Mouse (Mus musculus) erythroid progenitor cell, adult 5-6 weeks (primary cell): ENCODE results near the gene Cpsf7. TPM values are rescaled to one million over a fixed set of nuclear protein-coding genes. Genes with fewer than 3 reads are reported as not detected.

Experiments used
- total RNA-seq, 2 experiments: library from RNA; stranded (forward) in 1 of 2; stranded (reverse) in 1 of 2; fragments of 150-400 nt in 1 of 2; fragments of 186-747, 209-891 nt in 1 of 2; gene quantifications; 2 replicates each; pipeline versions ENCODE4 v1.2.3 to v1.2.4; 2015 to 2017; ENCODE audit warnings: low replicate concordance in 2 of 2

Gene Cpsf7
- total RNA-seq, 2 experiments from 2014 or later = 73.4 to 75.6 TPM

Other genes with a start within 250 kb of the Cpsf7 start
- not detected in 2 replicates for gene Dagla, start 220.4 kb upstream of the Cpsf7 start, total RNA-seq (2015; ENCODE audit: low replicate concordance)
- not detected in 2 replicates for gene Dagla, start 220.4 kb upstream of the Cpsf7 start, total RNA-seq (2017; ENCODE audit: low replicate concordance)
- gene Syt7, start 136.2 kb upstream of the Cpsf7 start, total RNA-seq (2015; ENCODE audit: low replicate concordance) = not detected in 2 replicates
- gene Syt7, start 136.2 kb upstream of the Cpsf7 start, total RNA-seq (2017; ENCODE audit: low replicate concordance) = not detected in 2 replicates
- gene Lrrc10b, start 67.8 kb upstream of the Cpsf7 start, total RNA-seq (2015; ENCODE audit: low replicate concordance) = not detected in 2 replicates
- gene Lrrc10b, start 67.8 kb upstream of the Cpsf7 start, total RNA-seq (2017; ENCODE audit: low replicate concordance) = not detected in 2 replicates
- gene Ppp1r32, start 42.3 kb upstream of the Cpsf7 start, total RNA-seq (2015; ENCODE audit: low replicate concordance) = not detected in 2 replicates
- 1.4 TPM in 1 of 2 replicates, not detected in the other for gene Ppp1r32, start 42.3 kb upstream of the Cpsf7 start, total RNA-seq (2017; ENCODE audit: low replicate concordance)
- gene Sdhaf2, start 876 bp downstream of the Cpsf7 start, total RNA-seq (2015; ENCODE audit: low replicate concordance) = 28.1 and 46.1 TPM in 2 replicates
- 30.5 and 34.8 TPM in 2 replicates for gene Sdhaf2, start 876 bp downstream of the Cpsf7 start, total RNA-seq (2017; ENCODE audit: low replicate concordance)
- 9.2 and 15.5 TPM in 2 replicates for gene Tmem216, start 31.0 kb downstream of the Cpsf7 start, total RNA-seq (2015; ENCODE audit: low replicate concordance)
- 7.7 and 11.8 TPM in 2 replicates for gene Tmem216, start 31.0 kb downstream of the Cpsf7 start, total RNA-seq (2017; ENCODE audit: low replicate concordance)
- gene Cyb561a3, start 51.9 kb downstream of the Cpsf7 start, total RNA-seq (2015; ENCODE audit: low replicate concordance) = 23.8 and 27.7 TPM in 2 replicates
- 7.1 and 13.7 TPM in 2 replicates for gene Cyb561a3, start 51.9 kb downstream of the Cpsf7 start, total RNA-seq (2017; ENCODE audit: low replicate concordance)
- 36.0 and 39.0 TPM in 2 replicates for gene Tmem138, start 52.1 kb downstream of the Cpsf7 start, total RNA-seq (2015; ENCODE audit: low replicate concordance)
- 8.5 and 14.6 TPM in 2 replicates for gene Tmem138, start 52.1 kb downstream of the Cpsf7 start, total RNA-seq (2017; ENCODE audit: low replicate concordance)
- gene Ddb1, start 80.1 kb downstream of the Cpsf7 start, total RNA-seq (2015; ENCODE audit: low replicate concordance) = 58.0 and 75.0 TPM in 2 replicates
- gene Ddb1, start 80.1 kb downstream of the Cpsf7 start, total RNA-seq (2017; ENCODE audit: low replicate concordance) = 168 and 208 TPM in 2 replicates
- 4.6 and 6.1 TPM in 2 replicates for gene Tkfc, start 80.4 kb downstream of the Cpsf7 start, total RNA-seq (2015; ENCODE audit: low replicate concordance)
- gene Tkfc, start 80.4 kb downstream of the Cpsf7 start, total RNA-seq (2017; ENCODE audit: low replicate concordance) = 1.2 TPM in 1 of 2 replicates, not detected in the other
- not detected in 2 replicates for gene Vwce, start 108.9 kb downstream of the Cpsf7 start, total RNA-seq (2015; ENCODE audit: low replicate concordance)
- gene Vwce, start 108.9 kb downstream of the Cpsf7 start, total RNA-seq (2017; ENCODE audit: low replicate concordance) = 1.2 TPM in 1 of 2 replicates, not detected in the other
- gene Pga5, start 152.8 kb downstream of the Cpsf7 start, total RNA-seq (2015; ENCODE audit: low replicate concordance) = not detected in 2 replicates
- not detected in 2 replicates for gene Pga5, start 152.8 kb downstream of the Cpsf7 start, total RNA-seq (2017; ENCODE audit: low replicate concordance)
- 10.8 and 26.0 TPM in 2 replicates for gene Vps37c, start 163.5 kb downstream of the Cpsf7 start, total RNA-seq (2015; ENCODE audit: low replicate concordance)
- 3.3 and 6.0 TPM in 2 replicates for gene Vps37c, start 163.5 kb downstream of the Cpsf7 start, total RNA-seq (2017; ENCODE audit: low replicate concordance)
- 2.5 and 2.9 TPM in 2 replicates for gene Cd5, start 213.7 kb downstream of the Cpsf7 start, total RNA-seq (2015; ENCODE audit: low replicate concordance)
- gene Cd5, start 213.7 kb downstream of the Cpsf7 start, total RNA-seq (2017; ENCODE audit: low replicate concordance) = 0.26 TPM in 1 of 2 replicates, not detected in the other